Mouse (Mus musculus) lung, embryonic 15.5 days (tissue): ENCODE measurements around the gene Dnajc9. TPM values are rescaled to one million over a fixed set of nuclear protein-coding genes. Genes with fewer than 3 reads are reported as not detected.

ENCODE experiments used
- ATAC-seq: fragments of 200-750 bp; cut with Nextera tagmentation; 2 replicates; pipeline ENCODE4 v1.8.0; 2017; ENCODE audit warnings: moderate number of reproducible peaks, borderline replicate concordance; ENCODE audit not compliant: low FRiP score, low TSS enrichment; ENCODE audit errors: extremely low read depth
- H3K27ac ChIP-seq: fragments of 300-500 bp; sonication (generic); 2 replicates; pipeline ENCODE4 v1.5.1; 2015; ENCODE audit warnings: moderate library complexity, mild to moderate bottlenecking, inconsistent platforms
- H3K27me3 ChIP-seq: fragments of 300-500 bp; sonication (generic); 2 replicates; pipeline ENCODE4 v1.6.1; 2015; ENCODE audit warnings: inconsistent platforms
- H3K36me3 ChIP-seq: fragments of 300-500 bp; sonication (generic); 2 replicates; pipeline ENCODE4 v1.6.1; 2015; ENCODE audit warnings: inconsistent platforms
- H3K4me1 ChIP-seq: fragments of 300-500 bp; sonication (generic); 2 replicates; pipeline ENCODE4 v1.6.1; 2015; ENCODE audit warnings: inconsistent platforms
- H3K4me2 ChIP-seq: fragments of 300-500 bp; sonication (generic); 2 replicates; pipeline ENCODE4 v1.6.1; 2015; ENCODE audit warnings: inconsistent platforms, mild to moderate bottlenecking, moderate library complexity
- H3K4me3 ChIP-seq: fragments of 300-500 bp; sonication (generic); 2 replicates; pipeline ENCODE4 v1.5.1; 2015; ENCODE audit warnings: mild to moderate bottlenecking, inconsistent platforms
- H3K9ac ChIP-seq: fragments of 300-500 bp; sonication (generic); 2 replicates; pipeline ENCODE4 v1.6.1; 2015; ENCODE audit warnings: inconsistent platforms
- H3K9me3 ChIP-seq: fragments of 300-500 bp; sonication (generic); 2 replicates; pipeline ENCODE4 v1.6.1; 2016; ENCODE audit warnings: inconsistent platforms
- WGBS: fragments of 180-500 bp; shearing (Covaris S2); methylation state at CpG from one replicate; pipeline ENCODE4 v1.1.7; 2015; 5-methylcytosine and 5-hydroxymethylcytosine counted together
- polyA plus RNA-seq: library from polyadenylated mRNA; unstranded; fragments of >200 nt; fragmentation: Nextera tagmentation; extraction: Ambion mirVana; gene quantifications from 2 replicates; pipeline ENCODE4 v1.2.1, GENCODE M21; 2015

The Dnajc9 gene
- polyA plus RNA-seq: 190 and 191 TPM in 2 replicates

- Histone ChIP-seq H3K9ac (peak within 1 kb of the TSS; percentile 78), H3K4me3 (peak within 1 kb of the TSS; percentile 87), H3K36me3 (peaks cover 32% of the 10 kb centered on the region; the same call in 1 of the 2 replicates), H3K27me3 (no peaks in the 10 kb centered on the region), H3K4me2 (peak within 1 kb of the TSS; percentile 74), H3K9me3 (no peaks in the 10 kb centered on the region), H3K27ac (peak within 1 kb of the TSS; percentile 89), H3K4me1 (peaks cover 34% of the 10 kb centered on the region)
- ATAC-seq: peak; percentile 73
- WGBS: under 1% methylated on average over 59 of the region's 59 CpGs
Measured at GRCm38 (mm10) chr14:20388441-20389129, at the start of gene Dnajc9. Dnajc9 (minus strand) TSS chr14:20388910.

- H3K9me3 ChIP-seq: no peaks in the 10 kb centered on the region
- H3K9ac ChIP-seq: no peak overlapping the region
- ATAC-seq: no peak
- H3K4me3 ChIP-seq: no peak overlapping the region
- no peak overlapping the region for H3K27ac ChIP-seq
- H3K27me3 ChIP-seq: no peaks in the 10 kb centered on the region
- WGBS: 62% methylated on average over 6 of the region's 6 CpGs
- no peaks in the 10 kb centered on the region for H3K36me3 ChIP-seq
- no peaks in the 10 kb centered on the region for H3K4me1 ChIP-seq
- H3K4me2 ChIP-seq: no peak overlapping the region
Measured at GRCm38 (mm10) chr14:20436976-20437375, 48.3 kb upstream of the Dnajc9 start.

GRCm38 (mm10) chr14:20432420-20432819 is 43.7 kb upstream of the Dnajc9 start:
- 71% methylated on average over 4 of the region's 4 CpGs for WGBS
- Histone ChIP-seq H3K9ac (no peak overlapping the region), H3K27ac (no peak overlapping the region), H3K9me3 (no peaks in the 10 kb centered on the region), H3K4me3 (no peak overlapping the region), H3K36me3 (no peaks in the 10 kb centered on the region), H3K4me1 (no peaks in the 10 kb centered on the region), H3K4me2 (no peak overlapping the region), H3K27me3 (no peaks in the 10 kb centered on the region)
- ATAC-seq: no peak

GRCm38 (mm10) chr14:20431726-20432125 is 43.0 kb upstream of the Dnajc9 start:
- Histone ChIP-seq H3K4me2 (no peak overlapping the region), H3K27me3 (no peaks in the 10 kb centered on the region), H3K9me3 (no peaks in the 10 kb centered on the region), H3K4me3 (no peak overlapping the region), H3K27ac (no peak overlapping the region), H3K4me1 (no peaks in the 10 kb centered on the region), H3K9ac (no peak overlapping the region), H3K36me3 (no peaks in the 10 kb centered on the region)
- 63% methylated on average over 6 of the region's 6 CpGs for WGBS
- no peak for ATAC-seq

GRCm38 (mm10) chr14:20429833-20430232 is 41.1 kb upstream of the Dnajc9 start:
- no peaks in the 10 kb centered on the region for H3K36me3 ChIP-seq
- H3K27ac ChIP-seq: no peak overlapping the region
- H3K4me1 ChIP-seq: no peaks in the 10 kb centered on the region
- WGBS: 40% methylated on average over 1 of the region's 1 CpGs
- no peaks in the 10 kb centered on the region for H3K27me3 ChIP-seq
- H3K4me2 ChIP-seq: no peak overlapping the region
- H3K9ac ChIP-seq: no peak overlapping the region
- no peaks in the 10 kb centered on the region for H3K9me3 ChIP-seq
- no peak overlapping the region for H3K4me3 ChIP-seq
- ATAC-seq: no peak

GRCm38 (mm10) chr14:20428593-20428992 is 39.9 kb upstream of the Dnajc9 start:
- ATAC-seq: no peak

GRCm38 (mm10) chr14:20423046-20423445 is 34.3 kb upstream of the Dnajc9 start:
- no peak overlapping the region for H3K27ac ChIP-seq
- H3K9me3 ChIP-seq: no peaks in the 10 kb centered on the region
- 80% methylated on average over 6 of the region's 6 CpGs for WGBS
- H3K9ac ChIP-seq: no peak overlapping the region
- ATAC-seq: no peak
- H3K27me3 ChIP-seq: no peaks in the 10 kb centered on the region
- no peaks in the 10 kb centered on the region for H3K36me3 ChIP-seq
- no peak overlapping the region for H3K4me3 ChIP-seq
- H3K4me1 ChIP-seq: no peaks in the 10 kb centered on the region
- H3K4me2 ChIP-seq: no peak overlapping the region

More at GRCm38 (mm10) chr14:20428593-20428992, 39.9 kb upstream of the Dnajc9 start:
- H3K4me2 ChIP-seq: no peak overlapping the region
- no peak overlapping the region for H3K9ac ChIP-seq
- H3K27ac ChIP-seq: no peak overlapping the region
- no peaks in the 10 kb centered on the region for H3K36me3 ChIP-seq
- H3K9me3 ChIP-seq: no peaks in the 10 kb centered on the region
- H3K27me3 ChIP-seq: no peaks in the 10 kb centered on the region
- H3K4me1 ChIP-seq: no peaks in the 10 kb centered on the region
- WGBS: 23% methylated on average over 1 of the region's 1 CpGs
- H3K4me3 ChIP-seq: no peak overlapping the region

- no peaks in the 10 kb centered on the region for H3K9me3 ChIP-seq
- no peak overlapping the region for H3K4me2 ChIP-seq
- H3K36me3 ChIP-seq: no peaks in the 10 kb centered on the region
- H3K4me1 ChIP-seq: no peaks in the 10 kb centered on the region
- no peak overlapping the region for H3K9ac ChIP-seq
- no peak overlapping the region for H3K27ac ChIP-seq
- WGBS: 62% methylated on average over 7 of the region's 7 CpGs
- ATAC-seq: no peak
- H3K27me3 ChIP-seq: no peaks in the 10 kb centered on the region
- no peak overlapping the region for H3K4me3 ChIP-seq
Measured at GRCm38 (mm10) chr14:20422257-20422656, 33.5 kb upstream of the Dnajc9 start.

GRCm38 (mm10) chr14:20400071-20400470 is 11.4 kb upstream of the Dnajc9 start:
- no peak overlapping the region for H3K27ac ChIP-seq
- H3K9ac ChIP-seq: no peak overlapping the region
- no peaks in the 10 kb centered on the region for H3K36me3 ChIP-seq
- H3K27me3 ChIP-seq: no peaks in the 10 kb centered on the region
- H3K9me3 ChIP-seq: no peaks in the 10 kb centered on the region
- no peak overlapping the region for H3K4me2 ChIP-seq
- 57% methylated on average over 1 of the region's 1 CpGs for WGBS
- H3K4me3 ChIP-seq: no peak overlapping the region
- no peak for ATAC-seq
- H3K4me1 ChIP-seq: no peaks in the 10 kb centered on the region

GRCm38 (mm10) chr14:20398864-20399263 is 10.2 kb upstream of the Dnajc9 start:
- Histone ChIP-seq H3K36me3 (no peaks in the 10 kb centered on the region), H3K4me2 (no peak overlapping the region), H3K9me3 (no peaks in the 10 kb centered on the region), H3K4me1 (peaks cover 4% of the 10 kb centered on the region), H3K4me3 (no peak overlapping the region), H3K27ac (no peak overlapping the region), H3K27me3 (no peaks in the 10 kb centered on the region), H3K9ac (no peak overlapping the region)
- no peak for ATAC-seq
- WGBS: 35% methylated on average over 4 of the region's 4 CpGs

GRCm38 (mm10) chr14:20397220-20397619 is 8.5 kb upstream of the Dnajc9 start:
- Histone ChIP-seq H3K36me3 (no peaks in the 10 kb centered on the region), H3K27me3 (no peaks in the 10 kb centered on the region), H3K27ac (no peak overlapping the region), H3K4me2 (no peak overlapping the region), H3K4me3 (no peak overlapping the region), H3K9ac (no peak overlapping the region), H3K9me3 (no peaks in the 10 kb centered on the region), H3K4me1 (peaks cover 7% of the 10 kb centered on the region)
- WGBS: 74% methylated on average over 9 of the region's 9 CpGs
- no peak for ATAC-seq

- Histone ChIP-seq H3K36me3 (peaks cover 16% of the 10 kb centered on the region; the same call in 1 of the 2 replicates), H3K9me3 (no peaks in the 10 kb centered on the region), H3K4me2 (peak within 1 kb of the TSS; percentile 64), H3K27ac (peak within 1 kb of the TSS; percentile 84), H3K4me3 (peak within 1 kb of the TSS; percentile 75), H3K4me1 (peaks cover 13% of the 10 kb centered on the region), H3K9ac (peak within 1 kb of the TSS; percentile 91), H3K27me3 (no peaks in the 10 kb centered on the region)
- ATAC-seq: peak; percentile 94
- WGBS: under 1% methylated on average over 58 of the region's 68 CpGs
Measured at GRCm38 (mm10) chr14:20393205-20393913, 4.6 kb upstream of the Dnajc9 start, which contains the start of gene Mrps16. Mrps16 (minus strand) TSS chr14:20393634.
